8 mouse cellular contexts compared by ENCODE assay signal in genomic region chr9:110729841-110730240, GRCm38 (mm10). TPM values are rescaled to one million over a fixed set of nuclear protein-coding genes. Genes with fewer than 3 reads are reported as not detected.
A peak's percentile ranks its signal among the peaks of the same experiment; 100 is the strongest.
DNase-seq lines count a peak whose midpoint lies in the region; ATAC-seq and TF ChIP-seq lines count a peak whose summit lies in the region.

No protein-coding gene starts in this region.

- H3K27ac ChIP-seq in forebrain, embryonic 11.5 days (ENCODE audit: low read depth, low read length): no peak overlapping the region
- no peak overlapping the region for H3K27ac ChIP-seq in forebrain, embryonic 16.5 days (ENCODE audit: low read length)
- no peak overlapping the region for H3K27ac ChIP-seq in left cerebral cortex, adult 2 months
- no peak overlapping the region for H3K27ac ChIP-seq in liver, embryonic 13.5 days
- no peak overlapping the region for H3K27ac ChIP-seq in forebrain, embryonic 12.5 days

- intact Hi-C loops in left cerebral cortex, adult 2 months (cut with DNase I): loop anchor here (2.0 kb wide), 2 partner anchors 51 to 141 kb away; no protein-coding TSS in a partner anchor
- intact Hi-C loops in left cerebral cortex, postnatal 4 days (cut with DNase I): loop anchor here (10.0 kb wide), 1 partner anchor 135 kb away; no protein-coding TSS in a partner anchor

- no peak overlapping the region for H3K9ac ChIP-seq in forebrain, embryonic 11.5 days (ENCODE audit: low read length)
- H3K9ac ChIP-seq in forebrain, embryonic 16.5 days (replicated peaks; ENCODE audit: low read depth, low read length): no peak overlapping the region
- no peak overlapping the region for H3K9ac ChIP-seq in liver, embryonic 13.5 days
- no peak overlapping the region for H3K9ac ChIP-seq in forebrain, embryonic 12.5 days

- WGBS in forebrain, embryonic 11.5 days: 16% methylated on average over 8 of the region's 8 CpGs
- WGBS in forebrain, embryonic 16.5 days: 14% methylated on average over 8 of the region's 8 CpGs
- WGBS in liver, embryonic 13.5 days (ENCODE audit: insufficient replicate concordance): 13% methylated on average over 8 of the region's 8 CpGs
- 13% methylated on average over 8 of the region's 8 CpGs for WGBS in forebrain, embryonic 12.5 days

- peaks cover 29% of the 10 kb centered on the region for H3K27me3 ChIP-seq in forebrain, embryonic 11.5 days (ENCODE audit: control insufficient read depth, insufficient read depth, low read length)
- peaks cover 25% of the 10 kb centered on the region for H3K27me3 ChIP-seq in forebrain, embryonic 16.5 days (replicated peaks; ENCODE audit: control insufficient read depth, insufficient read depth, low read length)
- peaks cover 81% of the 10 kb centered on the region for H3K27me3 ChIP-seq in liver, embryonic 13.5 days
- peaks cover 93% of the 10 kb centered on the region for H3K27me3 ChIP-seq in forebrain, embryonic 12.5 days

- no peak for ATAC-seq in forebrain, embryonic 11.5 days (replicated peaks; ENCODE audit: low FRiP score)
- ATAC-seq in forebrain, embryonic 16.5 days: no peak
- ATAC-seq in liver, embryonic 13.5 days (ENCODE audit: low read depth): no peak
- ATAC-seq in forebrain, embryonic 12.5 days (ENCODE audit: low FRiP score): no peak

- H3K4me1 ChIP-seq in forebrain, embryonic 11.5 days (replicated peaks; ENCODE audit: control insufficient read depth, insufficient read depth, low read length): peaks cover 14% of the 10 kb centered on the region
- peaks cover 32% of the 10 kb centered on the region for H3K4me1 ChIP-seq in forebrain, embryonic 16.5 days (replicated peaks; ENCODE audit: control insufficient read depth, insufficient read depth, low read length)
- H3K4me1 ChIP-seq in liver, embryonic 13.5 days (replicated peaks): peaks cover 31% of the 10 kb centered on the region
- H3K4me1 ChIP-seq in forebrain, embryonic 12.5 days: peaks cover 39% of the 10 kb centered on the region

- no peak overlapping the region for H3K4me3 ChIP-seq in forebrain, embryonic 11.5 days (ENCODE audit: low read depth, low read length)
- no peak overlapping the region for H3K4me3 ChIP-seq in forebrain, embryonic 16.5 days (replicated peaks; ENCODE audit: low read length)
- H3K4me3 ChIP-seq in left cerebral cortex, adult 2 months: no peak overlapping the region
- no peak overlapping the region for H3K4me3 ChIP-seq in liver, embryonic 13.5 days (replicated peaks)
- no peak overlapping the region for H3K4me3 ChIP-seq in forebrain, embryonic 12.5 days (replicated peaks)

- H3K36me3 ChIP-seq in forebrain, embryonic 11.5 days (ENCODE audit: control insufficient read depth, insufficient read depth, low read length): no peaks in the 10 kb centered on the region
- H3K36me3 ChIP-seq in forebrain, embryonic 16.5 days (ENCODE audit: control insufficient read depth, insufficient read depth): no peaks in the 10 kb centered on the region
- no peaks in the 10 kb centered on the region for H3K36me3 ChIP-seq in liver, embryonic 13.5 days
- no peaks in the 10 kb centered on the region for H3K36me3 ChIP-seq in forebrain, embryonic 12.5 days (replicated peaks)

- peak; percentile 66 for TF ChIP-seq CTCF in left cerebral cortex, adult 2 months (IDR thresholded peaks at IDR 0.05)

- no peaks in the 10 kb centered on the region for H3K9me3 ChIP-seq in forebrain, embryonic 11.5 days (ENCODE audit: control insufficient read depth, low read length)
- no peaks in the 10 kb centered on the region for H3K9me3 ChIP-seq in forebrain, embryonic 16.5 days (ENCODE audit: control insufficient read depth, low read length)
- H3K9me3 ChIP-seq in liver, embryonic 13.5 days (replicated peaks): no peaks in the 10 kb centered on the region
- H3K9me3 ChIP-seq in forebrain, embryonic 12.5 days: no peaks in the 10 kb centered on the region

- H3K4me2 ChIP-seq in forebrain, embryonic 11.5 days (ENCODE audit: low read depth, low read length, severe bottlenecking): no peak overlapping the region
- H3K4me2 ChIP-seq in forebrain, embryonic 16.5 days (ENCODE audit: low read length): no peak overlapping the region
- no peak overlapping the region for H3K4me2 ChIP-seq in liver, embryonic 13.5 days
- no peak overlapping the region for H3K4me2 ChIP-seq in forebrain, embryonic 12.5 days

- DNase-seq in forebrain, embryonic 11.5 days (ENCODE audit: low spot score): peak; percentile 67
- peak in 1 of 2 experiments; percentile 57 for DNase-seq in left cerebral cortex, adult 2 months (ENCODE audit: extremely low spot score in 1 of 2, low spot score in 2 of 2)
- no peak for DNase-seq in left cerebral cortex, postnatal 4 days
- DNase-seq in T-cell, adult 2 months (ENCODE audit: low spot score): peak; percentile 51
- DNase-seq in liver, embryonic 13.5 days: peak; percentile 34
- DNase-seq in thymus, postnatal 0 days (ENCODE audit: low spot score): peak; percentile 57

RNA-seq across cellular contexts. Expression of gene Myl3, which starts 11.8 kb away (rescaled TPM):
- polyA plus RNA-seq in forebrain, embryonic 11.5 days (2014; fragmentation: Nextera tagmentation; extraction: Ambion mirVana): 0.92 TPM in 1 of 2 replicates, not detected in the other
- polyA plus RNA-seq in forebrain, embryonic 16.5 days (2015; fragmentation: Nextera tagmentation; extraction: Ambion mirVana): 0.39 TPM in 1 of 2 replicates, not detected in the other
- not detected for total RNA-seq in left cerebral cortex, adult 2 months (2021)
- total RNA-seq in left cerebral cortex, postnatal 4 days (2021): 1 to 10 TPM in 1 of 2 experiments, under 1 TPM in 1; 0.87 to 1.1 TPM
- 0.56 and 5.4 TPM in 2 replicates for polyA plus RNA-seq in liver, embryonic 13.5 days (2015; fragmentation: Nextera tagmentation; extraction: Ambion mirVana)
- polyA plus RNA-seq in thymus, postnatal 0 days (2015; fragmentation: Nextera tagmentation; extraction: Ambion mirVana): 0.94 and 1.4 TPM in 2 replicates
- 1.3 and 1.5 TPM in 2 replicates for polyA plus RNA-seq in forebrain, embryonic 12.5 days (2016; fragmentation: Nextera tagmentation; extraction: Ambion mirVana)

RNA-seq across cellular contexts. Expression of gene Pth1r, which starts 17.1 kb away (rescaled TPM):
- 19.5 and 21.3 TPM in 2 replicates for polyA plus RNA-seq in forebrain, embryonic 11.5 days (2014; fragmentation: Nextera tagmentation; extraction: Ambion mirVana)
- 6.4 and 8.4 TPM in 2 replicates for polyA plus RNA-seq in forebrain, embryonic 16.5 days (2015; fragmentation: Nextera tagmentation; extraction: Ambion mirVana)
- total RNA-seq in left cerebral cortex, adult 2 months (2021): 1 to 10 TPM; 5.8 to 7.2 TPM
- 10 to 100 TPM; 11.2 to 11.6 TPM for total RNA-seq in left cerebral cortex, postnatal 4 days (2021)
- polyA plus RNA-seq in liver, embryonic 13.5 days (2015; fragmentation: Nextera tagmentation; extraction: Ambion mirVana): 4.7 and 5.8 TPM in 2 replicates
- polyA plus RNA-seq in thymus, postnatal 0 days (2015; fragmentation: Nextera tagmentation; extraction: Ambion mirVana): 2.6 and 2.9 TPM in 2 replicates
- 16.1 and 18.6 TPM in 2 replicates for polyA plus RNA-seq in forebrain, embryonic 12.5 days (2016; fragmentation: Nextera tagmentation; extraction: Ambion mirVana)
